8 mouse cellular contexts compared by ENCODE assay signal in genomic region chr8:120832022-120832421, GRCm38 (mm10).
DNase-seq lines count a peak whose midpoint lies in the region; ATAC-seq and TF ChIP-seq lines count a peak whose summit lies in the region.

No protein-coding gene starts in this region.

- H3K9ac ChIP-seq in midbrain, embryonic 15.5 days, result no peak overlapping the region
- H3K9ac ChIP-seq in embryonic facial prominence, embryonic 11.5 days (replicated peaks; ENCODE audit: low read length), result 0 out of 2 replicates have a peak overlapping the region, but pooled peaks have one; percentile 13
- no peak overlapping the region for H3K9ac ChIP-seq in liver, embryonic 11.5 days (ENCODE audit: low read depth, low read length)
- 0 out of 2 replicates have a peak overlapping the region, but pooled peaks have one; percentile 14 for H3K9ac ChIP-seq in stomach, embryonic 14.5 days (replicated peaks; ENCODE audit: low read depth, low read length)

- peak overlapping the region; percentile 46; the same call in 1 of the 2 replicates for H3K27ac ChIP-seq in midbrain, embryonic 10.5 days (replicated peaks)
- H3K27ac ChIP-seq in midbrain, embryonic 15.5 days, result no peak overlapping the region
- no peak overlapping the region for H3K27ac ChIP-seq in embryonic facial prominence, embryonic 11.5 days (replicated peaks; ENCODE audit: low read depth, low read length)
- peak overlapping the region; percentile 28; the same call in 1 of the 2 replicates for H3K27ac ChIP-seq in liver, embryonic 11.5 days (ENCODE audit: low read depth, low read length)
- H3K27ac ChIP-seq in stomach, embryonic 14.5 days (ENCODE audit: low read length), result peak overlapping the region; percentile 59; the same call in 1 of the 2 replicates
- no peak overlapping the region for H3K27ac ChIP-seq in left cerebral cortex, adult 2 months

- intact Hi-C loops in left cerebral cortex, adult 2 months (cut with DNase I), result no loop called here

- DNase-seq in midbrain, embryonic 10.5 days (ENCODE audit: low spot score), result no peak
- no peak for DNase-seq in embryonic facial prominence, embryonic 11.5 days (ENCODE audit: low spot score)
- peak; percentile 58 for DNase-seq in liver, embryonic 11.5 days (ENCODE audit: low spot score)
- DNase-seq in left cerebral cortex, adult 2 months (ENCODE audit: extremely low spot score in 1 of 2, low spot score in 2 of 2), result no peak
- DNase-seq in testis, postnatal 10 days (ENCODE audit: low spot score), result no peak
- no peak for DNase-seq in gastrocnemius, postnatal 25 days

- H3K4me3 ChIP-seq in midbrain, embryonic 10.5 days, result no peak overlapping the region
- no peak overlapping the region for H3K4me3 ChIP-seq in midbrain, embryonic 15.5 days
- H3K4me3 ChIP-seq in embryonic facial prominence, embryonic 11.5 days (ENCODE audit: low read depth, low read length), result no peak overlapping the region
- no peak overlapping the region for H3K4me3 ChIP-seq in liver, embryonic 11.5 days (ENCODE audit: low read depth, low read length)
- peak overlapping the region; percentile 2; the same call in 1 of the 2 replicates for H3K4me3 ChIP-seq in stomach, embryonic 14.5 days (ENCODE audit: low read depth, low read length)
- H3K4me3 ChIP-seq in left cerebral cortex, adult 2 months, result no peak overlapping the region

- 53% methylated on average over 14 of the region's 14 CpGs for WGBS in midbrain, embryonic 10.5 days
- 37% methylated on average over 13 of the region's 14 CpGs for WGBS in midbrain, embryonic 15.5 days
- 35% methylated on average over 14 of the region's 14 CpGs for WGBS in embryonic facial prominence, embryonic 11.5 days
- 11% methylated on average over 13 of the region's 14 CpGs for WGBS in liver, embryonic 11.5 days
- 7% methylated on average over 13 of the region's 14 CpGs for WGBS in stomach, embryonic 14.5 days

- TF ChIP-seq CTCF in left cerebral cortex, adult 2 months (IDR thresholded peaks at IDR 0.05), result no peak

- H3K4me1 ChIP-seq in midbrain, embryonic 10.5 days, result peaks cover 36% of the 10 kb centered on the region
- H3K4me1 ChIP-seq in midbrain, embryonic 15.5 days, result no peaks in the 10 kb centered on the region
- peaks cover 3% of the 10 kb centered on the region; the same call in 1 of the 2 replicates for H3K4me1 ChIP-seq in embryonic facial prominence, embryonic 11.5 days (ENCODE audit: control insufficient read depth, insufficient read depth, low read length)
- H3K4me1 ChIP-seq in liver, embryonic 11.5 days (replicated peaks; ENCODE audit: control insufficient read depth, insufficient read depth, low read length), result peaks cover 18% of the 10 kb centered on the region; the same call in 1 of the 2 replicates
- H3K4me1 ChIP-seq in stomach, embryonic 14.5 days (ENCODE audit: control insufficient read depth, insufficient read depth, low read length), result peaks cover 25% of the 10 kb centered on the region

- ATAC-seq in midbrain, embryonic 15.5 days (replicated peaks), result no peak
- ATAC-seq in embryonic facial prominence, embryonic 11.5 days (replicated peaks; ENCODE audit: insufficient number of reproducible peaks, low FRiP score, low TSS enrichment, low read depth), result no peak
- no peak for ATAC-seq in liver, embryonic 11.5 days (replicated peaks; ENCODE audit: low FRiP score)
- ATAC-seq in stomach, embryonic 14.5 days (ENCODE audit: insufficient number of reproducible peaks, insufficient read depth, low FRiP score, low read depth), result peak; percentile 15; the same call in 1 of the 2 replicates

- no peaks in the 10 kb centered on the region for H3K9me3 ChIP-seq in midbrain, embryonic 10.5 days (replicated peaks)
- no peaks in the 10 kb centered on the region for H3K9me3 ChIP-seq in midbrain, embryonic 15.5 days
- no peaks in the 10 kb centered on the region for H3K9me3 ChIP-seq in embryonic facial prominence, embryonic 11.5 days (replicated peaks; ENCODE audit: control insufficient read depth, low read length)
- H3K9me3 ChIP-seq in liver, embryonic 11.5 days (ENCODE audit: control insufficient read depth, low read length), result no peaks in the 10 kb centered on the region
- H3K9me3 ChIP-seq in stomach, embryonic 14.5 days (ENCODE audit: control insufficient read depth, low read depth, low read length), result no peaks in the 10 kb centered on the region

- no peaks in the 10 kb centered on the region for H3K36me3 ChIP-seq in midbrain, embryonic 10.5 days
- no peaks in the 10 kb centered on the region for H3K36me3 ChIP-seq in midbrain, embryonic 15.5 days (replicated peaks)
- H3K36me3 ChIP-seq in embryonic facial prominence, embryonic 11.5 days (replicated peaks; ENCODE audit: control insufficient read depth, insufficient read depth, low read depth, low read length), result no peaks in the 10 kb centered on the region
- H3K36me3 ChIP-seq in liver, embryonic 11.5 days (ENCODE audit: control insufficient read depth, insufficient read depth, low read length), result no peaks in the 10 kb centered on the region
- no peaks in the 10 kb centered on the region for H3K36me3 ChIP-seq in stomach, embryonic 14.5 days (ENCODE audit: control insufficient read depth, insufficient read depth, low read length)

- H3K27me3 ChIP-seq in midbrain, embryonic 10.5 days (ENCODE audit: low read depth, poor library complexity, severe bottlenecking), result peaks cover 75% of the 10 kb centered on the region
- no peaks in the 10 kb centered on the region; the same call in 1 of the 2 replicates for H3K27me3 ChIP-seq in midbrain, embryonic 15.5 days (replicated peaks)
- H3K27me3 ChIP-seq in embryonic facial prominence, embryonic 11.5 days (ENCODE audit: control insufficient read depth, insufficient read depth, low read length), result no peaks in the 10 kb centered on the region; the same call in 1 of the 2 replicates
- H3K27me3 ChIP-seq in liver, embryonic 11.5 days (replicated peaks; ENCODE audit: control insufficient read depth, insufficient read depth, low read length), result no peaks in the 10 kb centered on the region
- H3K27me3 ChIP-seq in stomach, embryonic 14.5 days (ENCODE audit: control insufficient read depth, insufficient read depth, low read length), result no peaks in the 10 kb centered on the region

- no peak overlapping the region for H3K4me2 ChIP-seq in midbrain, embryonic 15.5 days
- no peak overlapping the region for H3K4me2 ChIP-seq in embryonic facial prominence, embryonic 11.5 days (ENCODE audit: low read depth, low read length)
- H3K4me2 ChIP-seq in liver, embryonic 11.5 days, result peak overlapping the region; percentile 45
- peak overlapping the region; percentile 34; the same call in 1 of the 2 replicates for H3K4me2 ChIP-seq in stomach, embryonic 14.5 days (replicated peaks; ENCODE audit: low read depth, low read length)

Comparison
In these comparisons a context has a peak if more than half of its experiments do, and no peak if none do; other contexts are left out.
1. H3K27ac ChIP-seq: peak in midbrain, embryonic 10.5 days (single experiment), liver, embryonic 11.5 days (single experiment) and stomach, embryonic 14.5 days (single experiment); none in midbrain, embryonic 15.5 days (single experiment), embryonic facial prominence, embryonic 11.5 days (single experiment) and left cerebral cortex, adult 2 months (single experiment).
2. H3K4me2 ChIP-seq: peak in liver, embryonic 11.5 days (single experiment) and stomach, embryonic 14.5 days (single experiment); none in midbrain, embryonic 15.5 days (single experiment) and embryonic facial prominence, embryonic 11.5 days (single experiment).
3. H3K9ac ChIP-seq: peak in embryonic facial prominence, embryonic 11.5 days (single experiment) and stomach, embryonic 14.5 days (single experiment); none in midbrain, embryonic 15.5 days (single experiment) and liver, embryonic 11.5 days (single experiment).